Mouse (Mus musculus) E14TG2a.4 (cell line): ENCODE results near the gene Nr4a3.

Experiments
- H3K27me3 ChIP-seq: 2 replicates; pipeline ENCODE4 v1.6.1; 2014; ENCODE audit warnings: low read length, control low read depth; ENCODE audit not compliant: insufficient read depth
- H3K36me3 ChIP-seq: 2 replicates; pipeline ENCODE4 v1.6.1; 2014; ENCODE audit warnings: low read length, control low read depth; ENCODE audit not compliant: insufficient read depth
- H3K4me1 ChIP-seq: replicated peaks from 2 replicates; pipeline ENCODE4 v1.6.1; 2014; ENCODE audit warnings: low read depth, low read length, control low read depth
- H3K4me3 ChIP-seq: replicated peaks from 2 replicates; pipeline ENCODE4 v1.5.1; 2014; ENCODE audit warnings: mild to moderate bottlenecking, low read length
- H3K9me3 ChIP-seq: 2 replicates; pipeline ENCODE4 v1.6.1; 2014; ENCODE audit warnings: low read length, control low read depth
- CTCF ChIP-seq: conservative IDR thresholded peaks from 2 replicates; pipeline ENCODE4 v1.5.1; 2014; ENCODE audit warnings: low read length
- NANOG ChIP-seq: IDR thresholded peaks from 2 replicates; pipeline ENCODE4 v1.6.1; 2014; ENCODE audit warnings: borderline replicate concordance, low read length, mixed read lengths
- POU5F1 ChIP-seq: IDR thresholded peaks from 2 replicates; pipeline ENCODE4 v1.6.1; 2014; ENCODE audit warnings: low read length, borderline replicate concordance

Nr4a3 gene

GRCm38 (mm10) chr4:48110331-48110730 is 65.4 kb downstream of the Nr4a3 start:
- TF ChIP-seq CTCF (no peak), NANOG (no peak), POU5F1 (no peak)
- no peaks in the 10 kb centered on the region for H3K27me3 ChIP-seq
- no peak overlapping the region for H3K4me3 ChIP-seq
- H3K36me3 ChIP-seq, result no peaks in the 10 kb centered on the region
- H3K9me3 ChIP-seq, result no peaks in the 10 kb centered on the region
- H3K4me1 ChIP-seq, result no peaks in the 10 kb centered on the region

- TF ChIP-seq NANOG (no peak), CTCF (peak; percentile 56), POU5F1 (no peak)
- H3K27me3 ChIP-seq, result no peaks in the 10 kb centered on the region; the same call in 1 of the 2 replicates
- no peaks in the 10 kb centered on the region for H3K9me3 ChIP-seq
- H3K4me3 ChIP-seq, result no peak overlapping the region
- no peaks in the 10 kb centered on the region for H3K36me3 ChIP-seq
- H3K4me1 ChIP-seq, result no peaks in the 10 kb centered on the region
These were observed 71.2 kb downstream of the Nr4a3 start for GRCm38 (mm10) chr4:48116191-48116590.

- H3K9me3 ChIP-seq, result peaks cover 6% of the 10 kb centered on the region; the same call in 1 of the 2 replicates
- H3K4me3 ChIP-seq, result peak overlapping the region; percentile 81; the same call in 1 of the 2 replicates
- no peaks in the 10 kb centered on the region for H3K4me1 ChIP-seq
- peaks cover 26% of the 10 kb centered on the region for H3K27me3 ChIP-seq
- H3K36me3 ChIP-seq, result no peaks in the 10 kb centered on the region
- TF ChIP-seq POU5F1, result no peak
- no peak for TF ChIP-seq NANOG
- TF ChIP-seq CTCF, result no peak
These were observed 79.4 kb downstream of the Nr4a3 start for GRCm38 (mm10) chr4:48124416-48124772.

- H3K36me3 ChIP-seq, result no peaks in the 10 kb centered on the region
- TF ChIP-seq POU5F1 (no peak), NANOG (no peak), CTCF (no peak)
These were observed 80.0 kb downstream of the Nr4a3 start, which contains the start of gene Stx17 for GRCm38 (mm10) chr4:48124773-48125469. Gene Stx17 (plus strand): TSS chr4:48124915.

GRCm38 (mm10) chr4:48130314-48130713 is 85.4 kb downstream of the Nr4a3 start:
- H3K4me3 ChIP-seq, result no peak overlapping the region
- peaks cover 6% of the 10 kb centered on the region; the same call in 1 of the 2 replicates for H3K9me3 ChIP-seq
- no peaks in the 10 kb centered on the region for H3K36me3 ChIP-seq
- no peak for TF ChIP-seq POU5F1
- TF ChIP-seq NANOG, result no peak
- no peak for TF ChIP-seq CTCF
- no peaks in the 10 kb centered on the region for H3K4me1 ChIP-seq
- peaks cover 17% of the 10 kb centered on the region for H3K27me3 ChIP-seq

More at GRCm38 (mm10) chr4:48124773-48125469, 80.0 kb downstream of the Nr4a3 start, which contains the start of gene Stx17:
- H3K27me3 ChIP-seq, result peaks cover 26% of the 10 kb centered on the region
- H3K4me1 ChIP-seq, result no peaks in the 10 kb centered on the region
- peak within 1 kb of the TSS; percentile 81 for H3K4me3 ChIP-seq
- peaks cover 6% of the 10 kb centered on the region; the same call in 1 of the 2 replicates for H3K9me3 ChIP-seq

GRCm38 (mm10) chr4:48131606-48132005 is 86.7 kb downstream of the Nr4a3 start:
- Histone ChIP-seq H3K4me3 (no peak overlapping the region), H3K27me3 (peaks cover 5% of the 10 kb centered on the region), H3K36me3 (no peaks in the 10 kb centered on the region), H3K4me1 (no peaks in the 10 kb centered on the region), H3K9me3 (peaks cover 5% of the 10 kb centered on the region; the same call in 1 of the 2 replicates)
- TF ChIP-seq CTCF, result no peak
- no peak for TF ChIP-seq POU5F1
- no peak for TF ChIP-seq NANOG

- no peaks in the 10 kb centered on the region for H3K27me3 ChIP-seq
- no peaks in the 10 kb centered on the region for H3K9me3 ChIP-seq
- H3K36me3 ChIP-seq, result no peaks in the 10 kb centered on the region
- TF ChIP-seq NANOG, result peak; percentile 35; the same call in 1 of the 2 replicates
- no peak for TF ChIP-seq POU5F1
- H3K4me1 ChIP-seq, result no peaks in the 10 kb centered on the region
- H3K4me3 ChIP-seq, result no peak overlapping the region
These were observed 87.8 kb downstream of the Nr4a3 start for GRCm38 (mm10) chr4:48132721-48133120.
